Mouse (Mus musculus): ENCODE data around the gene Podn. TPM values are rescaled to one million over a fixed set of nuclear protein-coding genes. Genes with fewer than 3 reads are reported as not detected.

The Podn gene
- total RNA-seq, 2 experiments from 2014 or later, result 7.8 to 10.0 TPM

- DNase-seq (ENCODE audit: extremely low spot score in 1 of 2, low spot score in 1 of 2), result no peak
Observed at GRCm38 (mm10) chr4:108051687-108052274, 44.5 kb downstream of the Podn start.

GRCm38 (mm10) chr4:108046136-108046535, 50.1 kb downstream of the Podn start:
- DNase-seq (ENCODE audit: extremely low spot score in 1 of 2, low spot score in 1 of 2), result no peak

- DNase-seq (ENCODE audit: extremely low spot score in 1 of 2, low spot score in 1 of 2), result no peak
Observed at GRCm38 (mm10) chr4:108045136-108046107, 50.8 kb downstream of the Podn start.

GRCm38 (mm10) chr4:108037027-108037426, 59.2 kb downstream of the Podn start:
- no peak for DNase-seq (ENCODE audit: extremely low spot score in 1 of 2, low spot score in 1 of 2)

GRCm38 (mm10) chr4:108033041-108033764, 63.0 kb downstream of the Podn start:
- no peak for DNase-seq (ENCODE audit: extremely low spot score in 1 of 2, low spot score in 1 of 2)

- no peak for DNase-seq (ENCODE audit: extremely low spot score in 1 of 2, low spot score in 1 of 2)
Observed at GRCm38 (mm10) chr4:108032352-108032849, 63.8 kb downstream of the Podn start.

GRCm38 (mm10) chr4:108031502-108032351, 64.5 kb downstream of the Podn start:
- peak in 1 of 2 experiments; percentile 31 for DNase-seq (ENCODE audit: extremely low spot score in 1 of 2, low spot score in 1 of 2)

- DNase-seq (ENCODE audit: extremely low spot score in 1 of 2, low spot score in 1 of 2), result no peak
Observed at GRCm38 (mm10) chr4:108030888-108031501, 65.2 kb downstream of the Podn start.

GRCm38 (mm10) chr4:108026193-108026592, 70.1 kb downstream of the Podn start:
- no peak for DNase-seq (ENCODE audit: extremely low spot score in 1 of 2, low spot score in 1 of 2)

GRCm38 (mm10) chr4:108025269-108025668, 71.0 kb downstream of the Podn start:
- DNase-seq (ENCODE audit: extremely low spot score in 1 of 2, low spot score in 1 of 2), result no peak

GRCm38 (mm10) chr4:108024641-108025040, 71.6 kb downstream of the Podn start:
- no peak for DNase-seq (ENCODE audit: extremely low spot score in 1 of 2, low spot score in 1 of 2)

- no peak for DNase-seq (ENCODE audit: extremely low spot score in 1 of 2, low spot score in 1 of 2)
Observed at GRCm38 (mm10) chr4:108023186-108023585, 73.1 kb downstream of the Podn start.

GRCm38 (mm10) chr4:108020178-108020577, 76.1 kb downstream of the Podn start:
- no peak for DNase-seq (ENCODE audit: extremely low spot score in 1 of 2, low spot score in 1 of 2)

GRCm38 (mm10) chr4:108018961-108019921, 77.0 kb downstream of the Podn start:
- DNase-seq (ENCODE audit: extremely low spot score in 1 of 2, low spot score in 1 of 2), result no peak

GRCm38 (mm10) chr4:108018241-108018923, 77.9 kb downstream of the Podn start:
- no peak for DNase-seq (ENCODE audit: extremely low spot score in 1 of 2, low spot score in 1 of 2)

- DNase-seq (ENCODE audit: extremely low spot score in 1 of 2, low spot score in 1 of 2), result no peak
Observed at GRCm38 (mm10) chr4:108017839-108018238, 78.4 kb downstream of the Podn start.

- DNase-seq (ENCODE audit: extremely low spot score in 1 of 2, low spot score in 1 of 2), result no peak
Observed at GRCm38 (mm10) chr4:108016321-108016720, 79.9 kb downstream of the Podn start.
